Mouse (Mus musculus): ENCODE data around the gene Rsph4a. TPM values are rescaled to one million over a fixed set of nuclear protein-coding genes. Genes with fewer than 3 reads are reported as not detected.

Gene Rsph4a
- polyA plus RNA-seq, 1 experiment from 2014 or later, result 0.06 TPM

- TF ChIP-seq EP300 (IDR thresholded peaks at IDR 0.05; ENCODE audit: low read depth), result no peak
- no peak for TF ChIP-seq CTCF (IDR thresholded peaks at IDR 0.05; ENCODE audit: low read depth)
- Histone ChIP-seq H3K4me3 (ENCODE audit: low read depth, low read length) (peak overlapping the region; percentile 45), H3K9me3 (ENCODE audit: low read length) (no peaks in the 10 kb centered on the region), H3K4me2 (ENCODE audit: low read depth, low read length) (peak overlapping the region; percentile 76), H3K9ac (replicated peaks) (peak overlapping the region; percentile 44; the same call in 1 of the 2 replicates), H3K27ac (ENCODE audit: low read depth) (no peak overlapping the region), H3K4me1 (ENCODE audit: insufficient read depth) (no peaks in the 10 kb centered on the region), H3K27me3 (ENCODE audit: insufficient read depth, low read length) (no peaks in the 10 kb centered on the region), H3K36me3 (replicated peaks; ENCODE audit: insufficient read depth, low read length) (no peaks in the 10 kb centered on the region)
- ATAC-seq (no peak), DNase-seq (no peak)
- 11% methylated on average over 6 of the region's 6 CpGs for WGBS (ENCODE audit: insufficient replicate concordance)
Measured at GRCm38 (mm10) chr10:33905489-33905888, 578 bp downstream of the Rsph4a start.

DNA sequence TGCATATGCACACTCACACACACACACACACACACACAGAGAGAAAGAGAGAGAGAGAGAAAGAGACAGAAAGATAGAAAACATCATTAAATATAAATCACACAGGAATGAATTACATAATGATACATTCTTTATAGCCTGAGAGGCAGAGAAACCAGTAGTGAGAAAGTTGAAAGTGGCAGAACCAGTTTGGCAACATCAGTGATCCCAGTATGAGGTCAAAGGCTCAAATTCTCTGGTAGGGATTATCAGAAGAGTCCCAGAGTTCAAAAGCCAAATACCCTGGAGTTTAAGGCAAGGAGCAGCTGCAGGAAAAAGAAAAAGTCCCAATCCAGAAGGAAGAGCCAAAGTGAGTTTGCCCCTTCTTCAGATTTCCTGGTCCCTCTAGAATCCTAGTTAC lies 35.8 kb downstream of the Rsph4a start:
- no peak overlapping the region for H3K27ac ChIP-seq (ENCODE audit: low read depth)
- H3K36me3 ChIP-seq (replicated peaks; ENCODE audit: insufficient read depth, low read length), result peaks cover 65% of the 10 kb centered on the region
- H3K27me3 ChIP-seq (ENCODE audit: insufficient read depth, low read length), result no peaks in the 10 kb centered on the region
- ATAC-seq (no peak), DNase-seq (no peak)
- no peak overlapping the region for H3K9ac ChIP-seq (replicated peaks)
- H3K4me2 ChIP-seq (ENCODE audit: low read depth, low read length), result no peak overlapping the region
- no peak overlapping the region for H3K4me3 ChIP-seq (ENCODE audit: low read depth, low read length)
- H3K9me3 ChIP-seq (ENCODE audit: low read length), result no peaks in the 10 kb centered on the region
- H3K4me1 ChIP-seq (ENCODE audit: insufficient read depth), result no peaks in the 10 kb centered on the region
- TF ChIP-seq EP300 (IDR thresholded peaks at IDR 0.05; ENCODE audit: low read depth), result no peak
- TF ChIP-seq CTCF (IDR thresholded peaks at IDR 0.05; ENCODE audit: low read depth), result no peak

- H3K27ac ChIP-seq (ENCODE audit: low read depth), result no peak overlapping the region
- 65% methylated on average over 3 of the region's 3 CpGs for WGBS (ENCODE audit: insufficient replicate concordance)
- H3K27me3 ChIP-seq (ENCODE audit: insufficient read depth, low read length), result no peaks in the 10 kb centered on the region
- peaks cover 4% of the 10 kb centered on the region; the same call in 1 of the 2 replicates for H3K4me1 ChIP-seq (ENCODE audit: insufficient read depth)
- H3K4me2 ChIP-seq (ENCODE audit: low read depth, low read length), result no peak overlapping the region
- H3K9me3 ChIP-seq (ENCODE audit: low read length), result no peaks in the 10 kb centered on the region
- peak; percentile 77 for ATAC-seq
- H3K4me3 ChIP-seq (ENCODE audit: low read depth, low read length), result no peak overlapping the region
- DNase-seq, result no peak
- H3K9ac ChIP-seq (replicated peaks), result no peak overlapping the region
- H3K36me3 ChIP-seq (replicated peaks; ENCODE audit: insufficient read depth, low read length), result peaks cover 51% of the 10 kb centered on the region
- TF ChIP-seq EP300 (IDR thresholded peaks at IDR 0.05; ENCODE audit: low read depth), result no peak
- TF ChIP-seq CTCF (IDR thresholded peaks at IDR 0.05; ENCODE audit: low read depth), result no peak
Measured at GRCm38 (mm10) chr10:33945390-33945789, 40.5 kb downstream of the Rsph4a start.

DNA sequence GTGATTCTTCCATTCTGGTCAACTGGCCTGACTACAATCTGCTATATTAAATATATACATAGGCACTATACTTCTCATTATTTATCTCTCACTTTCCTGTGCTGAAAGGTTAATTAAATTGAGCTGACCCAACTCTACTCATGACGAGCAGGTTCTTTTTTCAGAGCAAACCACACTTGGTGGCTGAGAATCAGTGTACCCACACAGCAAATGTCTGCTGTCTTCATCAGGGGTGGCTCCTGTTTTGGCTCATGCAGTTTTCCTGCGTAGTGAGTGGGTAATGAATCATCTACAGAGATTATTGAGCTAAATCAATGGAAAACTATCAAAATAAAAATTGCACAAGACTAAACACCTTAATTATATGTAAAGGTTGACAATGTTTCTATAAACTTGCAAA lies 41.4 kb downstream of the Rsph4a start:
- ATAC-seq, result no peak
- Histone ChIP-seq H3K4me2 (ENCODE audit: low read depth, low read length) (no peak overlapping the region), H3K27ac (ENCODE audit: low read depth) (no peak overlapping the region), H3K9me3 (ENCODE audit: low read length) (no peaks in the 10 kb centered on the region), H3K36me3 (replicated peaks; ENCODE audit: insufficient read depth, low read length) (peaks cover 47% of the 10 kb centered on the region), H3K4me3 (ENCODE audit: low read depth, low read length) (no peak overlapping the region), H3K9ac (replicated peaks) (no peak overlapping the region), H3K27me3 (ENCODE audit: insufficient read depth, low read length) (no peaks in the 10 kb centered on the region), H3K4me1 (ENCODE audit: insufficient read depth) (peaks cover 4% of the 10 kb centered on the region; the same call in 1 of the 2 replicates)
- WGBS (ENCODE audit: insufficient replicate concordance), result 88% methylated on average over 2 of the region's 2 CpGs
- no peak for DNase-seq
- no peak for TF ChIP-seq EP300 (IDR thresholded peaks at IDR 0.05; ENCODE audit: low read depth)
- TF ChIP-seq CTCF (IDR thresholded peaks at IDR 0.05; ENCODE audit: low read depth), result no peak

DNA sequence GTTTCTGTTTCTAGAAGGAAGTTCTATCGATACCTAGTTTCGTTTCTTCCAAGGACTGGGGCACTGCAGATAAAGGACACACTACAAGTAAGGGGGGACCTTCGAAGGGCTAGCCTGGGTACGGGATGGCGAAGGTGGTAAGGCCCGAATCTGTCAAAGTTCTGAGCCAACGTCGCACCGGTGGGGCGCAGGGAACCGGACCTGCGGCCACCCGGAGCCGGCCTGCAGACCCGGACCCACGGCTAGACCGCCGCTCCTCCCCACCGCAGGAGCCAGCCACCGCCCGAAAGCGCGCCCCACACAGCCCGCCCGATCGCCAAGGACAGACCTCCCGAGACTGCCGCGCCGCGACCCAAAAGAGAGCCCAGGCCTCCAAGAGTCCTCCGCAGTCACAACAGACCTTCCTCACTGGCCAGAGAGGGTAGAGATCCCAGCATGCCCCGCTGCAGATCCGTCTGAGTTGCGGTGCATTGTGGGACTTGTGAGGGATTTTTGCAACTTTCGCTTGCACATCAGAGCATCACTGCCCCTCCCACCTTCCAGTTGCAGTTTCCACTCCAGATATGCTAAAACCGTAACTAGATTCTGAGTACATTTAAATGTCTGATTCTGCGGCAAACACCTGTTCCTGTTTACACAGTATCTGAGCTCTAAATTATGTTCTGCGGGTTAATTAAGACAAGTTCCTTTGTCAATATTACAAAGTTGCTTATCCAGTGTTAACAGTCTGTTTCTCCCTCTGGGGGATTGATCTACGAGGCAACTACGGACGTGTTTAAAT lies 46.1 kb downstream of the Rsph4a start, which contains the start of gene Zup1:
Zup1 (minus strand) TSS at position 467 of the 781 bp plus-strand sequence.
- peak; percentile 87 for DNase-seq
- Histone ChIP-seq H3K4me3 (ENCODE audit: low read depth, low read length) (peak within 1 kb of the TSS; percentile 78), H3K4me1 (ENCODE audit: insufficient read depth) (peaks cover 4% of the 10 kb centered on the region; the same call in 1 of the 2 replicates), H3K4me2 (ENCODE audit: low read depth, low read length) (peak within 1 kb of the TSS; percentile 70), H3K9me3 (ENCODE audit: low read length) (no peaks in the 10 kb centered on the region), H3K9ac (replicated peaks) (peak within 1 kb of the TSS; percentile 96), H3K36me3 (replicated peaks; ENCODE audit: insufficient read depth, low read length) (peaks cover 19% of the 10 kb centered on the region), H3K27me3 (ENCODE audit: insufficient read depth, low read length) (no peaks in the 10 kb centered on the region), H3K27ac (ENCODE audit: low read depth) (peak within 1 kb of the TSS; percentile 89)
- WGBS (ENCODE audit: insufficient replicate concordance), result 3% methylated on average over 42 of the region's 42 CpGs
- no peak for TF ChIP-seq CTCF (IDR thresholded peaks at IDR 0.05; ENCODE audit: low read depth)
- TF ChIP-seq EP300 (IDR thresholded peaks at IDR 0.05; ENCODE audit: low read depth), result no peak
- peak; percentile 98 for ATAC-seq

- DNase-seq, result no peak
- no peak for ATAC-seq
- H3K4me1 ChIP-seq (ENCODE audit: insufficient read depth), result peaks cover 4% of the 10 kb centered on the region; the same call in 1 of the 2 replicates
- H3K9ac ChIP-seq (replicated peaks), result no peak overlapping the region
- H3K36me3 ChIP-seq (replicated peaks; ENCODE audit: insufficient read depth, low read length), result peaks cover 13% of the 10 kb centered on the region
- no peak overlapping the region for H3K4me2 ChIP-seq (ENCODE audit: low read depth, low read length)
- no peaks in the 10 kb centered on the region for H3K9me3 ChIP-seq (ENCODE audit: low read length)
- TF ChIP-seq EP300 (IDR thresholded peaks at IDR 0.05; ENCODE audit: low read depth) (no peak), CTCF (IDR thresholded peaks at IDR 0.05; ENCODE audit: low read depth) (no peak)
- H3K27ac ChIP-seq (ENCODE audit: low read depth), result no peak overlapping the region
- WGBS (ENCODE audit: insufficient replicate concordance), result 73% methylated on average over 3 of the region's 3 CpGs
- no peak overlapping the region for H3K4me3 ChIP-seq (ENCODE audit: low read depth, low read length)
- no peaks in the 10 kb centered on the region for H3K27me3 ChIP-seq (ENCODE audit: insufficient read depth, low read length)
Measured at GRCm38 (mm10) chr10:33952509-33952908, 47.6 kb downstream of the Rsph4a start.

Other genes starting within 250 kb of the Rsph4a start
- gene Sult3a2, start 118.4 kb upstream of the Rsph4a start, polyA plus RNA-seq (2015; fragmentation: Nextera tagmentation; extraction: Ambion mirVana), result not detected in 2 replicates
- gene Sult3a1, start 47.4 kb upstream of the Rsph4a start, polyA plus RNA-seq (2015; fragmentation: Nextera tagmentation; extraction: Ambion mirVana), result 0.27 and 0.54 TPM in 2 replicates
- gene Zup1, start 46.2 kb downstream of the Rsph4a start, polyA plus RNA-seq (2015; fragmentation: Nextera tagmentation; extraction: Ambion mirVana), result 7.0 and 7.1 TPM in 2 replicates
- 49.4 and 51.3 TPM in 2 replicates for gene Rwdd1, start 114.5 kb downstream of the Rsph4a start, polyA plus RNA-seq (2015; fragmentation: Nextera tagmentation; extraction: Ambion mirVana)
- not detected in 2 replicates for gene Trappc3l, start 132.5 kb downstream of the Rsph4a start, polyA plus RNA-seq (2015; fragmentation: Nextera tagmentation; extraction: Ambion mirVana)
- not detected in 2 replicates for gene Calhm4, start 139.2 kb downstream of the Rsph4a start, polyA plus RNA-seq (2015; fragmentation: Nextera tagmentation; extraction: Ambion mirVana)
- 0.02 and 0.06 TPM in 2 replicates for gene Calhm5, start 191.4 kb downstream of the Rsph4a start, polyA plus RNA-seq (2015; fragmentation: Nextera tagmentation; extraction: Ambion mirVana)
- gene Calhm6, start 222.9 kb downstream of the Rsph4a start, polyA plus RNA-seq (2015; fragmentation: Nextera tagmentation; extraction: Ambion mirVana), result 3.9 and 4.1 TPM in 2 replicates

All from liver, postnatal 0 days (tissue).